Mouse (Mus musculus): ENCODE measurements at regions not wholly inside any gene's neighbourhood (a gene's known extent, or its start where the extent isn't known, plus 50 kb on each side); places are given as distances from the start of the nearest gene placed in this dataset.
A peak's percentile ranks its signal among the peaks of the same experiment; 100 is the strongest.

- no peak for DNase-seq (ENCODE audit: low spot score in 2 of 2)
Measured at GRCm38 (mm10) chr2:105454353-105454752, 55.2 kb upstream of the Rcn1 start.

GRCm38 (mm10) chr2:105454836-105455235 lies 55.7 kb upstream of the Rcn1 start:
- DNase-seq (ENCODE audit: low spot score in 2 of 2): no peak

- no peak for DNase-seq (ENCODE audit: low spot score in 2 of 2)
Measured at GRCm38 (mm10) chr2:105458643-105459042, 59.5 kb upstream of the Rcn1 start.

- no peak for DNase-seq (ENCODE audit: low spot score in 2 of 2)
Measured at GRCm38 (mm10) chr2:105459512-105459911, 60.4 kb upstream of the Rcn1 start.

- DNase-seq (ENCODE audit: low spot score in 2 of 2): no peak
Measured at GRCm38 (mm10) chr2:105465630-105466029, 66.5 kb upstream of the Rcn1 start.

- peak; percentile 52 to 72 for DNase-seq (ENCODE audit: low spot score in 2 of 2)
Measured at GRCm38 (mm10) chr2:105468930-105469329, 69.8 kb upstream of the Rcn1 start.

- no peak for DNase-seq (ENCODE audit: low spot score in 2 of 2)
Measured at GRCm38 (mm10) chr2:105476028-105476677, 77.0 kb upstream of the Rcn1 start.

GRCm38 (mm10) chr2:105481990-105482592 lies 83.0 kb upstream of the Rcn1 start:
- no peak for DNase-seq (ENCODE audit: low spot score in 2 of 2)

GRCm38 (mm10) chr2:105484496-105484895 lies 85.4 kb upstream of the Rcn1 start:
- DNase-seq (ENCODE audit: low spot score in 2 of 2): no peak

GRCm38 (mm10) chr2:105485286-105485685 lies 86.2 kb upstream of the Rcn1 start:
- DNase-seq (ENCODE audit: low spot score in 2 of 2): no peak

GRCm38 (mm10) chr2:105495796-105496195 lies 96.7 kb upstream of the Rcn1 start:
- DNase-seq (ENCODE audit: low spot score in 2 of 2): no peak

- no peak for DNase-seq (ENCODE audit: low spot score in 2 of 2)
Measured at GRCm38 (mm10) chr2:105504197-105504596, 105.1 kb upstream of the Rcn1 start.

GRCm38 (mm10) chr2:105505554-105505953 lies 106.4 kb upstream of the Rcn1 start:
- DNase-seq (ENCODE audit: low spot score in 2 of 2): no peak

GRCm38 (mm10) chr2:105507160-105507559 lies 108.0 kb upstream of the Rcn1 start:
- DNase-seq (ENCODE audit: low spot score in 2 of 2): no peak

GRCm38 (mm10) chr2:105510816-105511215 lies 111.7 kb upstream of the Rcn1 start:
- DNase-seq (ENCODE audit: low spot score in 2 of 2): no peak

- no peak for DNase-seq (ENCODE audit: low spot score in 2 of 2)
Measured at GRCm38 (mm10) chr2:105511690-105512089, 112.6 kb upstream of the Rcn1 start.

- no peak for DNase-seq (ENCODE audit: low spot score in 2 of 2)
Measured at GRCm38 (mm10) chr2:105514226-105514625, 115.1 kb upstream of the Rcn1 start.

- DNase-seq (ENCODE audit: low spot score in 2 of 2): no peak
Measured at GRCm38 (mm10) chr2:105514881-105515280, 115.8 kb upstream of the Rcn1 start.

GRCm38 (mm10) chr2:105515326-105515725 lies 116.2 kb upstream of the Rcn1 start:
- no peak for DNase-seq (ENCODE audit: low spot score in 2 of 2)

GRCm38 (mm10) chr2:105516267-105517133 lies 117.4 kb upstream of the Rcn1 start:
- DNase-seq (ENCODE audit: low spot score in 2 of 2): no peak

GRCm38 (mm10) chr2:105521841-105522240 lies 122.7 kb upstream of the Rcn1 start:
- no peak for DNase-seq (ENCODE audit: low spot score in 2 of 2)

GRCm38 (mm10) chr2:105523297-105523802 lies 124.2 kb upstream of the Rcn1 start:
- DNase-seq (ENCODE audit: low spot score in 2 of 2): peak; percentile 37 to 44
